Mouse (Mus musculus) forebrain, embryonic 12.5 days (tissue): ENCODE measurements around the gene Gbf1. TPM values are rescaled to one million over a fixed set of nuclear protein-coding genes. Genes with fewer than 3 reads are reported as not detected.
A peak's percentile ranks its signal among the peaks of the same experiment; 100 is the strongest.

Source experiments
- ATAC-seq: fragments of 200-750 bp; cut with Nextera tagmentation; 2 replicates; pipeline ENCODE4 v1.8.0; 2017; ENCODE audit warnings: moderate TSS enrichment; ENCODE audit not compliant: low FRiP score
- H3K27ac ChIP-seq: fragments of 300-500 bp; sonication (generic); 2 replicates; pipeline ENCODE4 v1.5.1; 2016; ENCODE audit warnings: mild to moderate bottlenecking
- H3K27me3 ChIP-seq: fragments of 300-500 bp; sonication (generic); 2 replicates; pipeline ENCODE4 v1.6.1; 2016; ENCODE audit warnings: mild to moderate bottlenecking
- H3K36me3 ChIP-seq: fragments of 300-500 bp; sonication (generic); replicated peaks from 2 replicates; pipeline ENCODE4 v1.6.1; 2016; ENCODE audit warnings: mild to moderate bottlenecking
- H3K4me1 ChIP-seq: fragments of 300-500 bp; sonication (generic); 2 replicates; pipeline ENCODE4 v1.6.1; 2016
- H3K4me2 ChIP-seq: fragments of 300-500 bp; sonication (generic); 2 replicates; pipeline ENCODE4 v1.6.1; 2016; ENCODE audit warnings: mild to moderate bottlenecking, moderate library complexity
- H3K4me3 ChIP-seq: fragments of 300-500 bp; sonication (generic); replicated peaks from 2 replicates; pipeline ENCODE4 v1.5.1; 2016; ENCODE audit warnings: mild to moderate bottlenecking
- H3K9ac ChIP-seq: fragments of 300-500 bp; sonication (generic); 2 replicates; pipeline ENCODE4 v1.6.1; 2016; ENCODE audit warnings: mild to moderate bottlenecking
- H3K9me3 ChIP-seq: fragments of 300-500 bp; sonication (generic); 2 replicates; pipeline ENCODE4 v1.6.1; 2016
- WGBS: fragments of 180-500 bp; shearing (Covaris S2); methylation state at CpG from one replicate; pipeline ENCODE4 v1.1.7; 2016; 5-methylcytosine and 5-hydroxymethylcytosine counted together
- polyA plus RNA-seq: library from polyadenylated mRNA; unstranded; fragments of >200 nt; fragmentation: Nextera tagmentation; extraction: Ambion mirVana; gene quantifications from 2 replicates; pipeline ENCODE4 v1.2.1, GENCODE M21; 2016

Gbf1 gene
- polyA plus RNA-seq, 1 experiment from 2014 or later = 64.0 TPM

GRCm38 (mm10) chr19:46287566-46287965 is 135.3 kb downstream of the Gbf1 start:
- H3K9ac ChIP-seq = no peak overlapping the region
- no peak overlapping the region for H3K4me2 ChIP-seq
- ATAC-seq = no peak
- 0 out of 2 replicates have a peak, but pooled peaks cover 3% of the 10 kb centered on the region for H3K27me3 ChIP-seq
- H3K4me1 ChIP-seq = no peaks in the 10 kb centered on the region
- H3K27ac ChIP-seq = no peak overlapping the region
- H3K4me3 ChIP-seq = no peak overlapping the region
- WGBS = 88% methylated on average over 3 of the region's 3 CpGs
- no peaks in the 10 kb centered on the region for H3K9me3 ChIP-seq
- H3K36me3 ChIP-seq = peaks cover 50% of the 10 kb centered on the region

- Histone ChIP-seq H3K4me3 (no peak overlapping the region), H3K27me3 (peaks cover 8% of the 10 kb centered on the region; the same call in 1 of the 2 replicates), H3K4me1 (no peaks in the 10 kb centered on the region), H3K4me2 (no peak overlapping the region), H3K9me3 (no peaks in the 10 kb centered on the region), H3K27ac (no peak overlapping the region), H3K36me3 (peaks cover 21% of the 10 kb centered on the region), H3K9ac (no peak overlapping the region)
- no peak for ATAC-seq
- WGBS = 72% methylated on average over 12 of the region's 12 CpGs
Measured at GRCm38 (mm10) chr19:46290535-46291105, 138.3 kb downstream of the Gbf1 start.

- Histone ChIP-seq H3K9ac (no peak overlapping the region), H3K36me3 (no peaks in the 10 kb centered on the region), H3K4me2 (no peak overlapping the region), H3K9me3 (no peaks in the 10 kb centered on the region), H3K27me3 (peaks cover 11% of the 10 kb centered on the region; the same call in 1 of the 2 replicates), H3K27ac (no peak overlapping the region), H3K4me3 (no peak overlapping the region), H3K4me1 (no peaks in the 10 kb centered on the region)
- WGBS = 75% methylated on average over 4 of the region's 4 CpGs
- ATAC-seq = no peak
Measured at GRCm38 (mm10) chr19:46296938-46297337, 144.6 kb downstream of the Gbf1 start.

- no peak overlapping the region for H3K9ac ChIP-seq
- no peak for ATAC-seq
- H3K27ac ChIP-seq = no peak overlapping the region
- WGBS = 41% methylated on average over 8 of the region's 8 CpGs
- peaks cover 16% of the 10 kb centered on the region for H3K4me1 ChIP-seq
- H3K4me3 ChIP-seq = no peak overlapping the region
- peaks cover 17% of the 10 kb centered on the region for H3K27me3 ChIP-seq
- H3K9me3 ChIP-seq = no peaks in the 10 kb centered on the region
- no peaks in the 10 kb centered on the region for H3K36me3 ChIP-seq
- H3K4me2 ChIP-seq = no peak overlapping the region
Measured at GRCm38 (mm10) chr19:46300294-46301045, 148.2 kb downstream of the Gbf1 start.

- Histone ChIP-seq H3K9ac (no peak overlapping the region), H3K4me1 (peaks cover 25% of the 10 kb centered on the region), H3K27ac (no peak overlapping the region), H3K27me3 (peaks cover 37% of the 10 kb centered on the region), H3K36me3 (no peaks in the 10 kb centered on the region), H3K9me3 (no peaks in the 10 kb centered on the region), H3K4me3 (no peak overlapping the region), H3K4me2 (no peak overlapping the region)
- no peak for ATAC-seq
- whole genome bisulfite sequencing = 87% methylated on average over 4 of the region's 4 CpGs
Measured at GRCm38 (mm10) chr19:46302551-46302950, 150.2 kb downstream of the Gbf1 start.

- H3K27me3 ChIP-seq = peaks cover 45% of the 10 kb centered on the region
- no peaks in the 10 kb centered on the region for H3K9me3 ChIP-seq
- ATAC-seq = no peak
- no peak overlapping the region for H3K27ac ChIP-seq
- WGBS = 60% methylated on average over 18 of the region's 18 CpGs
- H3K36me3 ChIP-seq = no peaks in the 10 kb centered on the region
- peak overlapping the region; percentile 57 for H3K4me3 ChIP-seq
- H3K9ac ChIP-seq = no peak overlapping the region
- H3K4me2 ChIP-seq = peak overlapping the region; percentile 70
- H3K4me1 ChIP-seq = peaks cover 27% of the 10 kb centered on the region
Measured at GRCm38 (mm10) chr19:46303251-46304215, 151.2 kb downstream of the Gbf1 start.

GRCm38 (mm10) chr19:46304216-46304841 is 152.0 kb downstream of the Gbf1 start, which contains the start of gene Nfkb2:
Gene Nfkb2, plus strand, starts transcription at chr19:46304320.
- WGBS = under 1% methylated on average over 39 of the region's 39 CpGs
- H3K9me3 ChIP-seq = no peaks in the 10 kb centered on the region
- peak within 1 kb of the TSS; percentile 60 for H3K9ac ChIP-seq
- H3K4me1 ChIP-seq = peaks cover 33% of the 10 kb centered on the region
- no peaks in the 10 kb centered on the region for H3K36me3 ChIP-seq
- H3K27ac ChIP-seq = no peak within 1 kb of the TSS
- peaks cover 48% of the 10 kb centered on the region for H3K27me3 ChIP-seq
- H3K4me2 ChIP-seq = peak within 1 kb of the TSS; percentile 70
- ATAC-seq = peak; percentile 78
- peak within 1 kb of the TSS; percentile 57 for H3K4me3 ChIP-seq

GRCm38 (mm10) chr19:46304908-46305333 is 152.6 kb downstream of the Gbf1 start:
- peak; percentile 28; the same call in 1 of the 2 replicates for ATAC-seq
- peak overlapping the region; percentile 60 for H3K9ac ChIP-seq
- H3K4me2 ChIP-seq = peak overlapping the region; percentile 70
- H3K36me3 ChIP-seq = no peaks in the 10 kb centered on the region
- no peaks in the 10 kb centered on the region for H3K9me3 ChIP-seq
- H3K4me3 ChIP-seq = peak overlapping the region; percentile 57
- peaks cover 51% of the 10 kb centered on the region for H3K27me3 ChIP-seq
- H3K4me1 ChIP-seq = peaks cover 33% of the 10 kb centered on the region
- 1% methylated on average over 34 of the region's 34 CpGs for WGBS
- no peak overlapping the region for H3K27ac ChIP-seq

GRCm38 (mm10) chr19:46305432-46306267 is 153.3 kb downstream of the Gbf1 start:
- H3K36me3 ChIP-seq = no peaks in the 10 kb centered on the region
- peak overlapping the region; percentile 70 for H3K4me2 ChIP-seq
- H3K9ac ChIP-seq = peak overlapping the region; percentile 60
- under 1% methylated on average over 43 of the region's 43 CpGs for WGBS
- H3K27ac ChIP-seq = no peak overlapping the region
- H3K9me3 ChIP-seq = no peaks in the 10 kb centered on the region
- peak; percentile 68 for ATAC-seq
- H3K27me3 ChIP-seq = peaks cover 56% of the 10 kb centered on the region
- peak overlapping the region; percentile 57 for H3K4me3 ChIP-seq
- H3K4me1 ChIP-seq = peaks cover 33% of the 10 kb centered on the region

- Histone ChIP-seq H3K4me1 (peaks cover 33% of the 10 kb centered on the region), H3K4me3 (peak overlapping the region; percentile 57), H3K9me3 (no peaks in the 10 kb centered on the region), H3K27me3 (peaks cover 62% of the 10 kb centered on the region), H3K4me2 (peak overlapping the region; percentile 70), H3K9ac (0 out of 2 replicates have a peak overlapping the region, but pooled peaks have one; percentile 60), H3K27ac (no peak overlapping the region), H3K36me3 (no peaks in the 10 kb centered on the region; the same call in 1 of the 2 replicates)
- 52% methylated on average over 5 of the region's 5 CpGs for WGBS
- no peak for ATAC-seq
Measured at GRCm38 (mm10) chr19:46306268-46306610, 153.9 kb downstream of the Gbf1 start.

GRCm38 (mm10) chr19:46306751-46307289 is 154.5 kb downstream of the Gbf1 start:
- Histone ChIP-seq H3K9me3 (no peaks in the 10 kb centered on the region), H3K36me3 (no peaks in the 10 kb centered on the region; the same call in 1 of the 2 replicates), H3K9ac (no peak overlapping the region), H3K27ac (no peak overlapping the region), H3K4me3 (no peak overlapping the region), H3K4me2 (no peak overlapping the region), H3K27me3 (peaks cover 67% of the 10 kb centered on the region), H3K4me1 (peaks cover 33% of the 10 kb centered on the region)
- 88% methylated on average over 9 of the region's 9 CpGs for WGBS
- ATAC-seq = no peak
